9 mouse cellular contexts compared by ENCODE assay signal in the genomic region with DNA sequence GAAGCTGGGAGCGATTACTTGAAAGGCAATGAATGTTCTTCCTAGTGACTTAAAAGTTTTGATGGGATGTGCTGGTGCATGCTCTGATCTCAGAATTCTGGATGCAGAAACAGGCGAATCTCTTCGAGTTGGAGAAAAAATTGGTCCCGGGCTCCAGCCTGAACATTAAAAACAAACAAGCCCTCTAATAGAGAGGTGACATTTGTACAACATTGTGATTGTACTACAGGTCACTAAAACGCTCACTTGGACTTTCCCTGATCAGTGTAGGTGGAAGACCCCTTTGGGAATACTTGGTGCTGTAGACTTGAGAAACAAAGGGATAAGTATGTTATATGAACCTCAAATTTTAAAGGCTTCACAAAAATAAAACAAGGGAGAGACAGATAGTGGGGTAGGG. TPM values are rescaled to one million over a fixed set of nuclear protein-coding genes. Genes with fewer than 3 reads are reported as not detected.
A peak's percentile ranks its signal among the peaks of the same experiment; 100 is the strongest.
DNase-seq lines count a peak whose midpoint lies in the region; ATAC-seq and TF ChIP-seq lines count a peak whose summit lies in the region.
"Had no signal": no experiment of that assay in that cellular context is flagged by ENCODE, and none has a peak within 500 bp of the region (broad histone marks: within the 10 kb centered on the region; RNA-seq: fewer than 3 reads in every experiment).

No protein-coding gene starts in this region.

- TF ChIP-seq POLR2A in MEL (IDR thresholded peaks at IDR 0.05; ENCODE audit: control insufficient read depth in 1 of 2, insufficient read depth in 1 of 2, low read depth in 1 of 2, low read length in 2 of 2, poor library complexity in 1 of 2): no peak

- H3K9ac ChIP-seq in heart, embryonic 16.5 days (ENCODE audit: low read length): peak overlapping the region; percentile 88
- peak overlapping the region; percentile 55 for H3K9ac ChIP-seq in MEL (ENCODE audit: control insufficient read depth, low read depth, low read length, poor library complexity, severe bottlenecking)
- peak overlapping the region; percentile 68 for H3K9ac ChIP-seq in hindbrain, embryonic 11.5 days (ENCODE audit: low read depth, low read length)
- H3K9ac ChIP-seq in midbrain, embryonic 11.5 days (ENCODE audit: low read length): peak overlapping the region; percentile 80

- 31% methylated on average over 5 of the region's 5 CpGs for WGBS in heart, embryonic 16.5 days
- 35% methylated on average over 5 of the region's 5 CpGs for WGBS in hindbrain, embryonic 11.5 days
- 36% methylated on average over 5 of the region's 5 CpGs for WGBS in midbrain, embryonic 11.5 days

- no peaks in the 10 kb centered on the region for H3K27me3 ChIP-seq in heart, embryonic 16.5 days (ENCODE audit: control insufficient read depth, insufficient read depth, low read length)
- H3K27me3 ChIP-seq in MEL (ENCODE audit: control insufficient read depth in 1 of 2, insufficient read depth in 2 of 2, low read length in 2 of 2): no peaks in the 10 kb centered on the region
- no peaks in the 10 kb centered on the region for H3K27me3 ChIP-seq in hindbrain, embryonic 11.5 days (ENCODE audit: control insufficient read depth, insufficient read depth, low read length)
- no peaks in the 10 kb centered on the region for H3K27me3 ChIP-seq in midbrain, embryonic 11.5 days (ENCODE audit: control insufficient read depth, insufficient read depth, low read length)
- H3K27me3 ChIP-seq: Patski had no signal

- ATAC-seq in heart, embryonic 16.5 days (replicated peaks; ENCODE audit: extremely low read depth, insufficient read depth, low FRiP score): no peak
- no peak for ATAC-seq in hindbrain, embryonic 11.5 days (ENCODE audit: low FRiP score)
- ATAC-seq in midbrain, embryonic 11.5 days (ENCODE audit: low FRiP score): no peak

- TF ChIP-seq CTCF in MEL (IDR thresholded peaks at IDR 0.05 in 2 of 3, conservative IDR thresholded peaks at IDR 0.05 in 1 of 3; ENCODE audit: control insufficient read depth in 1 of 3, insufficient read depth in 1 of 3, low read depth in 2 of 3, low read length in 3 of 3, poor library complexity in 1 of 3, severe bottlenecking in 1 of 3): no peak

- peaks cover 5% of the 10 kb centered on the region; the same call in 1 of the 2 replicates for H3K79me2 ChIP-seq in MEL (ENCODE audit: control insufficient read depth, insufficient read depth, low read length, poor library complexity)

- peak overlapping the region; percentile 86 for H3K4me3 ChIP-seq in heart, embryonic 16.5 days (ENCODE audit: low read length)
- H3K4me3 ChIP-seq in MEL (ENCODE audit: control insufficient read depth in 1 of 2, insufficient read depth in 1 of 2, low read depth in 2 of 2, low read length in 2 of 2): peak overlapping the region; percentile 50 to 72
- H3K4me3 ChIP-seq in hindbrain, embryonic 11.5 days (ENCODE audit: low read depth, low read length): peak overlapping the region; percentile 63
- H3K4me3 ChIP-seq in midbrain, embryonic 11.5 days (ENCODE audit: low read depth, low read length): peak overlapping the region; percentile 81

- TF ChIP-seq EP300 in MEL (IDR thresholded peaks at IDR 0.05; ENCODE audit: low read depth in 1 of 2, low read length in 2 of 2): no peak

- H3K36me3 ChIP-seq in heart, embryonic 16.5 days (ENCODE audit: control insufficient read depth, insufficient read depth): peaks cover 8% of the 10 kb centered on the region
- peaks cover 0 to 12% of the 10 kb centered on the region in 2 experiments; a peak in 1 of 4 replicates for H3K36me3 ChIP-seq in MEL (ENCODE audit: control insufficient read depth in 1 of 2, insufficient read depth in 2 of 2, low read length in 2 of 2)
- no peaks in the 10 kb centered on the region for H3K36me3 ChIP-seq in hindbrain, embryonic 11.5 days (ENCODE audit: control insufficient read depth, insufficient read depth, low read length)
- peaks cover 2% of the 10 kb centered on the region; the same call in 1 of the 2 replicates for H3K36me3 ChIP-seq in midbrain, embryonic 11.5 days (ENCODE audit: control insufficient read depth, insufficient read depth, low read length)

- H3K4me1 ChIP-seq in heart, embryonic 16.5 days (ENCODE audit: control insufficient read depth, insufficient read depth, low read length): peaks cover 16% of the 10 kb centered on the region
- H3K4me1 ChIP-seq in MEL (ENCODE audit: control insufficient read depth in 1 of 2, insufficient read depth in 2 of 2, low read length in 2 of 2): peaks cover 0 to 10% of the 10 kb centered on the region in 2 experiments; a peak in 2 of 4 replicates
- H3K4me1 ChIP-seq in hindbrain, embryonic 11.5 days (replicated peaks; ENCODE audit: control insufficient read depth, insufficient read depth, low read length): no peaks in the 10 kb centered on the region; the same call in none of the 2 replicates
- H3K4me1 ChIP-seq in midbrain, embryonic 11.5 days (ENCODE audit: control insufficient read depth, insufficient read depth, low read length): peaks cover 13% of the 10 kb centered on the region

- TF ChIP-seq RAD21 in MEL (IDR thresholded peaks at IDR 0.05; ENCODE audit: low read depth, low read length): no peak

- H3K27ac ChIP-seq in heart, embryonic 16.5 days (ENCODE audit: low read length): peak overlapping the region; percentile 91
- no peak overlapping the region for H3K27ac ChIP-seq in MEL (ENCODE audit: control insufficient read depth, low read depth, low read length)
- H3K27ac ChIP-seq in hindbrain, embryonic 11.5 days (ENCODE audit: low read depth, low read length): peak overlapping the region; percentile 95
- H3K27ac ChIP-seq in midbrain, embryonic 11.5 days (ENCODE audit: low read depth, low read length): peak overlapping the region; percentile 91

- H3K4me2 ChIP-seq in heart, embryonic 16.5 days (ENCODE audit: low read depth, low read length): peak overlapping the region; percentile 84
- peak overlapping the region; percentile 90 for H3K4me2 ChIP-seq in hindbrain, embryonic 11.5 days (replicated peaks; ENCODE audit: low read depth, low read length)
- H3K4me2 ChIP-seq in midbrain, embryonic 11.5 days: peak overlapping the region; percentile 84

- H3K9me3 ChIP-seq in heart, embryonic 16.5 days (replicated peaks; ENCODE audit: control insufficient read depth, low read length): no peaks in the 10 kb centered on the region
- H3K9me3 ChIP-seq in MEL (replicated peaks; ENCODE audit: insufficient read depth, low read length): no peaks in the 10 kb centered on the region
- no peaks in the 10 kb centered on the region for H3K9me3 ChIP-seq in hindbrain, embryonic 11.5 days (ENCODE audit: control insufficient read depth, low read length)
- H3K9me3 ChIP-seq in midbrain, embryonic 11.5 days (ENCODE audit: control insufficient read depth, low read length): no peaks in the 10 kb centered on the region

- no peak for DNase-seq in heart, adult 9 months (ENCODE audit: low spot score in 2 of 2)
- no peak for DNase-seq in MEL (ENCODE audit: low read depth, low spot score)
- peak; percentile 41 for DNase-seq in hindbrain, embryonic 11.5 days (ENCODE audit: low spot score)
- DNase-seq in midbrain, embryonic 11.5 days (ENCODE audit: low spot score, missing footprints): no peak
- DNase-seq in frontal cortex, postnatal 36 days (ENCODE audit: low spot score in 2 of 2): no peak
- no peak for DNase-seq in layer of hippocampus, postnatal 10 days (ENCODE audit: low spot score in 2 of 2)
- DNase-seq in adrenal gland, adult (ENCODE audit: inconsistent age in 2 of 2, low spot score in 1 of 2): no peak

RNA-seq across cellular contexts. Expression of gene Agbl5, which starts 1.8 kb away (rescaled TPM):
- polyA plus RNA-seq in heart, embryonic 16.5 days (2015; fragmentation: Nextera tagmentation; extraction: Ambion mirVana): 10.8 and 11.8 TPM in 2 replicates
- 10.6 and 12.8 TPM in 2 replicates for total RNA-seq in MEL (2012; rRNA removed)
- polyA plus RNA-seq in MEL (2012; ENCODE audit: insufficient read depth in 1 of 2, insufficient read length in 2 of 2, low read depth in 1 of 2, low replicate concordance in 2 of 2, missing spikeins in 1 of 2): 10 to 100 TPM in 1 of 2 experiments, not detected in 1; 45.0 TPM
- 21.5 and 24.0 TPM in 2 replicates for polyA plus RNA-seq in hindbrain, embryonic 11.5 days (2014; fragmentation: Nextera tagmentation; extraction: Ambion mirVana)
- 22.0 and 22.3 TPM in 2 replicates for polyA plus RNA-seq in midbrain, embryonic 11.5 days (2014; fragmentation: Nextera tagmentation; extraction: Ambion mirVana)
- total RNA-seq in layer of hippocampus, postnatal 10 days (2021): 10 to 100 TPM; 23.0 to 25.6 TPM

RNA-seq across cellular contexts. Expression of gene Tmem214, which starts 18.9 kb away (rescaled TPM):
- polyA plus RNA-seq in heart, embryonic 16.5 days (2015; fragmentation: Nextera tagmentation; extraction: Ambion mirVana): 58.8 and 61.7 TPM in 2 replicates
- total RNA-seq in MEL (2012; rRNA removed): 41.3 and 50.5 TPM in 2 replicates
- 100 to 1,000 TPM; 101 to 170 TPM for polyA plus RNA-seq in MEL (2012; ENCODE audit: insufficient read depth in 1 of 2, insufficient read length in 2 of 2, low read depth in 1 of 2, low replicate concordance in 2 of 2, missing spikeins in 1 of 2)
- 33.3 and 37.1 TPM in 2 replicates for polyA plus RNA-seq in hindbrain, embryonic 11.5 days (2014; fragmentation: Nextera tagmentation; extraction: Ambion mirVana)
- 32.5 and 35.4 TPM in 2 replicates for polyA plus RNA-seq in midbrain, embryonic 11.5 days (2014; fragmentation: Nextera tagmentation; extraction: Ambion mirVana)
- total RNA-seq in layer of hippocampus, postnatal 10 days (2021): 10 to 100 TPM; 64.5 to 66.9 TPM

RNA-seq across cellular contexts. Expression of gene Ost4, which starts 20.9 kb away (rescaled TPM):
- polyA plus RNA-seq in heart, embryonic 16.5 days (2015; fragmentation: Nextera tagmentation; extraction: Ambion mirVana): 349 and 355 TPM in 2 replicates
- 296 and 321 TPM in 2 replicates for total RNA-seq in MEL (2012; rRNA removed)
- 100 to 1,000 TPM; 220 to 478 TPM for polyA plus RNA-seq in MEL (2012; ENCODE audit: insufficient read depth in 1 of 2, insufficient read length in 2 of 2, low read depth in 1 of 2, low replicate concordance in 2 of 2, missing spikeins in 1 of 2)
- 335 and 338 TPM in 2 replicates for polyA plus RNA-seq in hindbrain, embryonic 11.5 days (2014; fragmentation: Nextera tagmentation; extraction: Ambion mirVana)
- polyA plus RNA-seq in midbrain, embryonic 11.5 days (2014; fragmentation: Nextera tagmentation; extraction: Ambion mirVana): 340 and 376 TPM in 2 replicates
- total RNA-seq in layer of hippocampus, postnatal 10 days (2021): 10 to 100 TPM; 91.7 to 98.2 TPM

RNA-seq across cellular contexts. Expression of gene Emilin1, which starts 26.5 kb away (rescaled TPM):
- 145 and 157 TPM in 2 replicates for polyA plus RNA-seq in heart, embryonic 16.5 days (2015; fragmentation: Nextera tagmentation; extraction: Ambion mirVana)
- total RNA-seq in MEL (2012; rRNA removed): 1.3 and 1.5 TPM in 2 replicates
- 1 to 10 TPM in 1 of 2 experiments, not detected in 1; 2.0 TPM for polyA plus RNA-seq in MEL (2012; ENCODE audit: insufficient read depth in 1 of 2, insufficient read length in 2 of 2, low read depth in 1 of 2, low replicate concordance in 2 of 2, missing spikeins in 1 of 2)
- polyA plus RNA-seq in hindbrain, embryonic 11.5 days (2014; fragmentation: Nextera tagmentation; extraction: Ambion mirVana): 46.0 and 48.5 TPM in 2 replicates
- 28.1 and 30.3 TPM in 2 replicates for polyA plus RNA-seq in midbrain, embryonic 11.5 days (2014; fragmentation: Nextera tagmentation; extraction: Ambion mirVana)
- total RNA-seq in layer of hippocampus, postnatal 10 days (2021): 1 to 10 TPM; 5.7 to 6.5 TPM

RNA-seq across cellular contexts. Expression of gene Khk, which starts 34.5 kb away (rescaled TPM):
- 12.9 and 15.0 TPM in 2 replicates for polyA plus RNA-seq in heart, embryonic 16.5 days (2015; fragmentation: Nextera tagmentation; extraction: Ambion mirVana)
- total RNA-seq in MEL (2012; rRNA removed): 268 and 308 TPM in 2 replicates
- polyA plus RNA-seq in MEL (2012; ENCODE audit: insufficient read depth in 1 of 2, insufficient read length in 2 of 2, low read depth in 1 of 2, low replicate concordance in 2 of 2, missing spikeins in 1 of 2): 100 to 1,000 TPM in 1 of 2 experiments, not detected in 1; 461 TPM
- polyA plus RNA-seq in hindbrain, embryonic 11.5 days (2014; fragmentation: Nextera tagmentation; extraction: Ambion mirVana): 4.2 and 7.8 TPM in 2 replicates
- 4.6 and 6.9 TPM in 2 replicates for polyA plus RNA-seq in midbrain, embryonic 11.5 days (2014; fragmentation: Nextera tagmentation; extraction: Ambion mirVana)
- 10 to 100 TPM in 1 of 2 experiments, 1 to 10 TPM in 1; 8.0 to 12.7 TPM for total RNA-seq in layer of hippocampus, postnatal 10 days (2021)
